Mouse (Mus musculus) skeletal muscle tissue, adult 2 months (tissue): ENCODE results near the gene Eras.
"Not testable (repeated sequence)": the region's sequence is repeated elsewhere in the genome, so short reads cannot be mapped to it uniquely, and the experiment has no call there.

Experiments
- DNase-seq: peaks from one replicate; pipeline ENCODE4 v3.0.0-alpha.2; 2012; ENCODE audit warnings: low read depth, low spot score

Eras gene

DNA sequence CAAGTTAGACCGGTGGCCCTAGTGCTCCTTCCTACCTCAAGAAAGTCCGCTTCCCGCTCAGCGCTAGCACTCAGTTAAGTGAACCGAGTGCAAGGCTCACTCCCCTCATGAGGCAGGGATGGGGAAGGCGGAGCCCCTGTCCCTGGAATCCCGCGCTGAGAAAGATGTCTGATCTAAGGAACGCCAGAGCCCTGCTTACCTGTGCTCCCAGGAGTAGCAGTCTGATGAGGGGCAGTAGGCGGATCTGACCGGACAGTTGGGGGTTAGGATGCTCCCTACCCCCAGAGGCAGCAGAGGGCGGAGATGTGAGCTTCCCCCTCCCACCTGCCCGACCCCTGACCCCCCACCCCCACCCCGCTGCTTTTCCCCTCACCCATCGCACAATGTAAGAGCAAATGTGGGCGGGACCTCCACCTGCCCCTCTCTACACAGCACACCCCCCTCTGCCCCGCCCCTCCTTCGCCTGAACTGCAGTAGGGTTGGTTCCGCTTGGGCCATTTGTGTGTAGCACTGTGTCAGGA lies at the start of gene Eras:
Gene Eras, minus strand, starts transcription at position 338 of the 521 bp plus-strand sequence.
- DNase-seq = no peak

DNA sequence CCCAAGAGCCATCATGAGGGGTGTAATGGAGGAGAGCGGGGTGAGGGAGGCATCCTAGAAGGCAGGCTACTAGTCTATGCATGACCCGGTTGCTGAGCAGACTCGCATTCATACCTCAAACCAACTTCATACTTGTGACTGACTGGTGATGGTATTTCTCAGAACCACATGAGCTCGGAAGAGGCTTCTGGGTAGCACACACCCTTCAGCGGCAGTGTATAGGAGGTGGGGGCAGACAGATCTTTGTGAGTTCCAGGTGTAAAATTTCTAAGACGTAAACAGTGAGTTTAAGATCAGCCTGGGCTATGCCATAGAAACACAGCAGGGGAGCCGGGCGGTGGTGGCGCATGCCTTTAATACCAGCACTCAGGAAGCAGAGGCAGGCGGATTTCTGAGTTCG lies 49.5 kb upstream of the Eras start, which contains the start of gene Gata1:
Gene Gata1, minus strand, starts transcription at position 180 of the 400 bp plus-strand sequence.
- no peak for DNase-seq

DNA sequence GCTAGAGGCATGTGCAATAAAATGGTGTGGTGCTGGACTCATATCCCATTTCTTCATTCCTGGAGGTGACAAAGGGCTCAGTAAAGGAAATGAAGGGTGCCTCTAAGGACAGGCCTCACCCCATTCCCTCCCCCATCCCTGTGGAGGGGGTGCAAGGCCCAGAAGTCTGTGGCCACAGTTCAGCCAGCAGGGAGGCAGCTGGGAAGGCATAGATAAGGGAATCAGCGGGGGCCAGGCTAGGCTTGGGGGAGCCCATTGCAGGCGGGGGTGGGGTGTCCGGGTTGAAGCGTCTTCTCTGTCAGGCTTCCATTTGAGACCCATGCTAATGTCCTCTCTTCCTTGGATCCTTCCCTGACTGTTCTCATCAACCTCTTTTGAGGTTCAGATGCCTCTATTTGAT lies 42.9 kb upstream of the Eras start:
- no peak for DNase-seq

- no peak for DNase-seq
These were observed 40.5 kb upstream of the Eras start for GRCm38 (mm10) chrX:7968899-7969298.

- DNase-seq = no peak
These were observed 39.8 kb upstream of the Eras start for GRCm38 (mm10) chrX:7968226-7968625.

DNA sequence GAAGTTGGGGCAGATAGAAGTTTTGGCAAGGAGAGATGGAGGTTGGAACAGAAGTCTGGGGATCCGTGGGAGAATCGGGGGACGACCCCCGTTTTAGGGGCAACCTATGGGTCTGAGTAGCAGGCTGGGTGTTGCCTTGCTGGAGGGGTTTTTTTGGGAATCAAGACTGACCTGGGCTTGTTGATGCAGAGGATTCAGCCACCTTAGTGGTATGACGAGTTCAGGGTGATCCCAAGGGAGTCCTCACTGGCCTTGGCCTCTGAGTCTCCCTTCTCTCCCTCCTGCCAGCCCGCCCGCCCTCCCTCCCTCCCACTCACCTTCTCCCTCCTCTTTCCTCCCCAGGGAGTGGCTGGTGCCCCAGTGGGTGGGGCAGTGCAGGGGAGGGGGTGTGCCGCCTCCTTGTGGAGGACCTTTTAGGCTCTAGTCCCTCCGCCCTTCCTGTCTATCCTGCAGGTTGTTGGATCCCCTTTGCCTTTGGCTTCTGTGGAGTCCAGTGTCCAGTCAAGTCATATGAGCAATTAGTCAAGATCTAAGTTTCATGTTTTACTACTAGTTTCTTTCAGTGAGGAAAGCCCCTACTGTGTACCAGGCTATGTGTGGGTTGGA lies 39.3 kb upstream of the Eras start:
- DNase-seq = no peak

GRCm38 (mm10) chrX:7966161-7966560 lies 37.8 kb upstream of the Eras start:
- no peak for DNase-seq

DNA sequence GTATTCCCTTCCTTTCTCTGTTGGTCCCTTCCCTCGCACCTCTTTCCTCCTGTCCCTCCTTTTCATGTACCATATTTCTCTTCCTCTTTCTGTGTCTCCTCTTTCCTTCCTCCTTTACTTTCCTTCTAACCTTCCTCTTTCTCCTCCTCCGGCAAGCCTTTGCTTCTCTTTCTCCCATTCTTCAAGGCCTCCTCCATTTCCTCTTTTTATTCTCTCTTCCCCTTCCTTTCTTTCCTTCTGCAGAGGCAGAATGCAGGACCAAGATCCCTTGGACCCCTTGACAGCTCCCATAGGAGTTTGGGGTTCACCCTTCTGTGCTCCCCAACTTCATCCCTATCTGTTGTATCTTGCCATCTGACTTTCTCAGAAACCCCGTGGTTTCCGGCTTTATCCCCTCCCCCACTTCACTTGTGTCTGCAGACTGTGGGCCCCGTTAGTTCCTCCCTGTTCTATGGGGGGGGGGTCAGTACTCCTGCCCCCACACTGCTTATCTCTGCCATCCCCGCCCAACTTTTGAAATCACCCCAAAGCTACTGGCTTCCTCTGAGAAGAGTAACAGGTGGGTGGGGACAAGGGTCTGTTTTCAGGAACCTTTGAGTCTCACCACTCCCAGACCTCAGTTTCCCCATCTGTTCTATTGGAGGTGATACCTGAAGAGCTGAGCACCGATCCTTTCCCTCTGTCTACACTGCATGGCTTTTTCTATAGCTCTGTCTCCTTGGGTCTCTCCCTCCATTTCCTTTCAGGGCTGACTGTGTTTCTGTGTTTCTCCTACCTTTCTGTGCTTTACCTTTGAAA lies 35.6 kb upstream of the Eras start:
- DNase-seq = no peak

DNA sequence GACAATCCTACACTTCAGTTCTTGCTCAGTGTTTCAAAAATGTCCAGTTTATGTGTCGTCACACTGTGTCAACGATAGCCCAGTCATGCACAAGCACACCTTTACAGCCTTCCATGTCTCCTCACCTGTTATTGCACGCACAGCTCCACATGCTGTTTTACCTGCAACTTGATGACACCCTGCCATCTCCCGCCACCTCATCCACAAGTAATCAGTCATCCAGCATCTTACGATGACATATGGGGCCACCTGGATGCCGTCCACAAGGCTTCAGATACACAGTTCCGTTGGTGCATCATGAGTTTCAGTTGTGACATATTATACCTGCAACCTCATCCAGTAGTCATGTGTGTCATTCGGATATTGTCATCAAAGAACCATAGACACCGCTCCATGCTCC lies 30.5 kb upstream of the Eras start:
- no peak for DNase-seq

- DNase-seq = no peak
These were observed 21.7 kb upstream of the Eras start for GRCm38 (mm10) chrX:7950091-7950490.

DNA sequence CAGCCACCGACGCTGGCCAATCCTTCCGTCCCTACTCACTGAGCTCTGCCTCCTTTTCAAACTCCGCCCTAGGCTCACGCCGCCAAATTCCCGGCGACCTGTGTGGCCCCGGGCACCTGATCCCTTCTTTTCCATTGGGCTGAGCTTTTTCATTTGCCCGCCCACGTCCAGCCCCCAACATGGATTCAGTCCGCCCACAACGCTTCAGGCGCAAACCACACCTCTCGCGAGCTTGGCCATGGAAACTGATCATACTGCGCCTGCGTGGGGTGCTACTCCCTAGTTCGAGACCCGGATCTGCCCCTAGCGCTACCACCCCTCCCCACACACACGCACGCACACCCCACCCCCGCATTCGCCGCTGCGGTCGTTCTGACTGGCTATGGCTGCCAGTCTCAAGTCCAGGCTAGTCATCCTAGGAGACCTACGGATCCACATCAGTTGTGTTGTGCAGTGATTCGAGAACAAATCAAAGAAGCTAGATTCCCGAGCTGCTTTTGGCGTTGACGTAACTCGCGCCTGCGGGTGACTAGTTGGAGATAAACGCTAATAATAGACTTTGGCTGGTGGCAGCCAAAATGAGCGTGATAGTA lies 19.6 kb upstream of the Eras start:
- DNase-seq = peak; percentile 92

DNA sequence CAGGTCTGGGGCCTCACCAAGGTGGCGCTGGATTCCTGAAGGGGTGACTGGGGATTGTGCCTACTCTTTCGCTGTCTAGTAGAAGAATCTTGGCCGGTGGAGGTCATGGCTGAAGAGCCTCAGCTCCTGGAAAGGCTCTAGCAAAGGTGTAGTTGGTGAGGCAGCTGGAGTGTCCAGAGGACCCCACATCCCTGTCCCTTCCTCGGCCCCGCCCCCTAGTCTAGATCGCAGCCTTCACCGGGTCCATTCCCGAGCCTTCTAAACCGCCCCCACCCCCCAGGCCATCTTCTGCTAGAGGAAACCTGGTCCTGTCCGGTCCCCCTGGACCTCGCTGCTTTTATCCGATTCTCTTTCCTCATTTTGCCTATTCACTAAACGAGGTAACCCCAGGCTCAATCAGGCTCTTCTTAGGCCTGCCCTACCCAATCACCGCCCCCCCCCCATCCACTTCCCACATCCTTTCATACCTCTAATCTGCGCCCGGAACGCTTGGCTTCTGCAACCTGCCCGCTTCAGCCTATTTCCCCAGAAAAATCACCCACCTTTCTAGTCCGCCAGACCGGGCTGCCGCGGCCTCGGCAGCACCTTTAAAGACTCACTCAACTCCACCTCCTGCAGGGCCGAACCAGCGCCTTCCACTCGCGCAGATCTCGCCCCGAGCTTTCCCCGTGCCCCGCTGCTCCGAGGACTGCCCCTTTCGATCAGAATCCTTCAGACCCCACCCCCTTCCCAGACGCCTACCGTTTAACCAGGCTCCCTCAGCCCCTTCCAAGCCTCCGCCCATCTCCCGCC lies 18.9 kb upstream of the Eras start, which contains the start of gene Hdac6:
Gene Hdac6, minus strand, starts transcription at position 782 of the 792 bp plus-strand sequence.
- DNase-seq = no peak

DNA sequence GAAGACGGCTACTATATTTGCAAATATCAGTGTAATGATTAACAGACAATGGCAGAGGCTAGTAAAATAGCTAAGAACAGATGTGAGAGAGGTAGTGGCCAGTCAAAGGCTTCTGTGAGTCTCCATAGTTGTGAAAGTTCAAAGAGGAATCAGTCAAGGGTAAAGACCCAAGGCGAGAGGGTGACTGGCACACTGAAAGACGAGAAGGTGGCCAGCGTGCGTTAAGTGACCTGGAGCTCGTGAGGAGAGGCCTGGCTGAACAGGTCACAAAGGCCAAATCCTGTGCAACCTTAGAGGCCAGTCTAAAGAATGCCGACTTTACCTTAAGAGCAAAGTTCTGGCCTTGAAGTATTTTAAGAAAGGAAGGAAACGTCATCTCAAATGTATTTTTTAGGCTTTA lies 17.2 kb upstream of the Eras start:
- no peak for DNase-seq

DNA sequence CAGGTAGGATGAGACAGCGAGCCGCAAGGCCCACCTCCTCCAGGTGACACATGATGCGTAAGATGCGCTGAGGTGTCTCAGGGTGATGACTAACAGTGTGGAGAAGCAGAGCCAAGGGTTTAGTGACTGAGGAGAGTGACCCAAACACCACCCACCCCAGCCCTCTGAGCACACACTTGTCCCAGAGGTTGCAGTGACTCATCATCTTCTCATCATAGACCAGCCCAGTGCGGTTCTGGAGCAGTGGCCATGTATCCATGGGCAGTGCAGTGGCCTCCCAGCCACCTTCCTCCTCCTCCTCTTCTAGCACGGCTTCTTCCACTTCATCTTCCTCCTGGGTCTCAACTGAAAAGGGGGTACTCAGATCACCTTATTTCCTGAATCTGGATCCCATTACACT lies 9.3 kb upstream of the Eras start:
- no peak for DNase-seq

- no peak for DNase-seq
These were observed 8.5 kb upstream of the Eras start for GRCm38 (mm10) chrX:7936874-7937273.

DNA sequence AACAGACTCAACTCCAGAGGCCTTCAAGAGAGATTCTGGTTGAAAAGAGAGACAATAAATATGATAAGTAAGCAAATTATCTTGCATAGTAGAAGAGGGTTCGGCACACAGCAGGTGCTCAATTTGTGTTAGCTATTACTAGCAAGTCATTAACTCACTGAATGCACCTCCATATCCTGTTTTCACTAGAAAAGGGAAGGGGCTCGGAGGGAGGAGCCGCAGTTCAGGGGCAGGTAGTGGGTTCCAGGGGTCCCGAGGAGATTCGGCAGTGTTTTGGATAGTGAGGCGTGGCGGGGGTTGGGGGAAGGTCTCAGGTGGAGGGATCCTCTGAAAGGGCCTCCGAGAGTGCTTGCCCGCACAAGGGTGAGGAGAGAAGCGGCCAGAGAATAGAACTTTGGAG lies 1.3 kb downstream of the Eras start:
- no peak for DNase-seq

DNA sequence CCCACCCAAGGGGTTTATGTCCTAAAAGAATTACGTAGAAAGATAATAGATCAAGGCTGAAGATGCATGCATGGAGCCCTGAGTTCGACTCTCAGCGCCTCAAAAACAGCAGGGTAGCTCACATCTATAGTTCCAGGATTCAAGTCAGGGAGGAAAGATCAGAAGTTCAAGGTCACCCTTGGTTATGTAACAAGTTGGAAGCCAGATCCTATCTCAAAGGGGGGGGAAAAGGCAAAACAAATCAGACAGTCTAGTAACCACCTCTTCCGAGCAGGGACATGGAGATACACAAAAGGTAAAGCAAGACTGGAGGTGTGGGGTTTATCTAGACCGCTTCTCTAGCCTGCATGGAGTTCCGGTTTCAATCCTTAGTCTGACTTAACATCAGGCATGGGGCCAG lies 2.1 kb downstream of the Eras start:
- DNase-seq = no peak

GRCm38 (mm10) chrX:7922032-7922431 lies 6.4 kb downstream of the Eras start:
- DNase-seq = no peak

DNA sequence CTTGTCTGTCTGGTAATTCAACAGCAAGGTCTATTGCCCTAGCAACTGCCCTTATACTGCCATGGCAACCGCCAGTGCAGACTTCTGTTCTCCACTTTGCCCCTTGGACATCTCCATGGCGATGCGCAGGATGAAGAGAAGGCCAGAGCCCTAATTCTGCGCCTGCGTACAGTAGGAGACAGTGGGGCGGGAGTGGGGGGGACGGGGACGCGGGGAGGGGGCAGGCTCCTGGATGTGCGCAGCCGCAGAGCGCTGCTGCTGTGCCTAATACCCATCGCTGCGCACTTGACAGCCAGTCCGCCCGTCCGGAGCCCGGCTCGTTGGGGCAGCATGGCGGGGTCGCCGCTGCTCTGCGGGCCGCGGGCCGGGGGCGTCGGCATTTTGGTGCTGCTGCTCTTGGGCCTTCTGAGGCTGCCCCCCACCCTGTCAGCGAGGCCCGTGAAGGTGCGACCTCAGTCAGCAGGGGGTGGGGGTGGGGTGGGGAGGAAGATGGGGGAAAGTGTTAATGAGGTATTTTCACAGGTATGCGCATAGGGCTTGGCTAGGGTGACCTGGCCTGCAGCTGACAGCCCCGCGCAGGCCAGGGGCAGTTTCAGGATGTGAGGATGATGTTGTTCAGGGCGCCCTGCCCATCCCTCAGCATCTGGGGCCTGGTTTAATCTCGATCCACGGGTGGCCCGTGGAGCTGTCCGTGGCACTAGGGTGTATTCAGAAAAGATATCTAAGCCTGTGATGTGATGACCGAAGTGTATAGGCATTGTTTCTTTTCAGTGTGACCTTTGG lies 8.6 kb downstream of the Eras start, which contains the start of gene Pcsk1n:
Gene Pcsk1n, plus strand, starts transcription at position 222 of the 783 bp plus-strand sequence.
- no peak for DNase-seq

DNA sequence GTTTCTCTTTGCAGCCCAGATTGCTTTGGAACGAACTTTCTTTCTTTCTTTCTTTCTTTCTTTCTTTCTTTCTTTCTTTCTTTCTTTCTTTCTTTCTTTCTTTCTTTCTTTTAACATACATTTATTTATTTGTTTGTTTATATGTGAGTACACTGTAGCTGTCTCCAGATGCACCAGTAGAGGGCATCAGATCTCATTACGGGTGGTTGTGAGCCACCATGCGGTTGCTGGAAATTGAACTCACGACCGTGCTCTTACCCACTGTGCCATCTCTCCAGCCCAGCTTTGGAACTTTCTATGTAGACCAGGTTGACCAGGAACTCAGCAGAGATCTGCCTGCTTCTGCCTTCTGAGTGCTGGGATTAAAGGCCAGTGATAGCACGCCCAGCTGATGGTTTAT lies 10.4 kb downstream of the Eras start:
- DNase-seq = not testable (repeated sequence)

- DNase-seq = not testable (repeated sequence)
These were observed 12.7 kb downstream of the Eras start for GRCm38 (mm10) chrX:7915669-7916068.
